Mouse (Mus musculus): ENCODE measurements around the gene Fxyd1.

- TF ChIP-seq POLR2A (IDR thresholded peaks at IDR 0.05; ENCODE audit: control insufficient read depth in 1 of 2, insufficient read depth in 1 of 2, low read depth in 1 of 2, low read length in 2 of 2, poor library complexity in 1 of 2) (no peak), CTCF (IDR thresholded peaks at IDR 0.05 in 2 of 3, conservative IDR thresholded peaks at IDR 0.05 in 1 of 3; ENCODE audit: control insufficient read depth in 1 of 3, insufficient read depth in 1 of 3, low read depth in 2 of 3, low read length in 3 of 3, poor library complexity in 1 of 3, severe bottlenecking in 1 of 3) (no peak), MAZ (IDR thresholded peaks at IDR 0.05; ENCODE audit: low read depth, low read length) (no peak), MEF2A (IDR thresholded peaks at IDR 0.05; ENCODE audit: extremely low read depth, insufficient replicate concordance, low read depth, low read length, poor library complexity, severe bottlenecking) (no peak), POLR2AphosphoS2 (IDR thresholded peaks at IDR 0.05; ENCODE audit: low read length) (no peak), EP300 (IDR thresholded peaks at IDR 0.05; ENCODE audit: low read depth in 1 of 2, low read length in 2 of 2) (no peak), NRF1 (IDR thresholded peaks at IDR 0.05; ENCODE audit: insufficient read depth, low read depth, low read length, poor library complexity, severe bottlenecking) (no peak), UBTF (IDR thresholded peaks at IDR 0.05; ENCODE audit: borderline replicate concordance, insufficient read depth, low read depth, low read length) (no peak), BHLHE40 (IDR thresholded peaks at IDR 0.05; ENCODE audit: borderline replicate concordance, low read depth, low read length) (no peak)
These were observed 551 bp downstream of the Fxyd1 start for GRCm38 (mm10) chr7:31056448-31056847.

All from MEL (cell line).